Mouse (Mus musculus): ENCODE data around the gene Kctd19. TPM values are rescaled to one million over a fixed set of nuclear protein-coding genes. Genes with fewer than 3 reads are reported as not detected.

Gene Kctd19
- polyA plus RNA-seq (2015; fragmentation: Nextera tagmentation; extraction: Ambion mirVana), result 0.27 TPM in 1 of 2 replicates, not detected in the other

- H3K9ac ChIP-seq (ENCODE audit: low read depth, low read length), result peak within 1 kb of the TSS; percentile 52
- H3K4me3 ChIP-seq (ENCODE audit: low read length), result peak within 1 kb of the TSS; percentile 41
- H3K27me3 ChIP-seq (replicated peaks; ENCODE audit: control insufficient read depth, insufficient read depth, low read length), result peaks cover 2% of the 10 kb centered on the region; the same call in 1 of the 2 replicates
Measured at GRCm38 (mm10) chr8:105413391-105413790, at the start of gene Kctd19, which contains the start of gene Lrrc36. Gene Kctd19, minus strand, starts transcription at chr8:105413502. Gene Lrrc36, plus strand, starts transcription at chr8:105413571.

GRCm38 (mm10) chr8:105461085-105461803 is 47.9 kb upstream of the Kctd19 start:
- Histone ChIP-seq H3K27me3 (replicated peaks; ENCODE audit: control insufficient read depth, insufficient read depth, low read length) (no peaks in the 10 kb centered on the region), H3K9ac (ENCODE audit: low read depth, low read length) (no peak overlapping the region), H3K4me2 (ENCODE audit: low read length) (no peak overlapping the region), H3K27ac (ENCODE audit: low read depth, low read length) (no peak overlapping the region), H3K9me3 (ENCODE audit: control insufficient read depth, low read length) (no peaks in the 10 kb centered on the region), H3K4me3 (ENCODE audit: low read length) (no peak overlapping the region), H3K4me1 (ENCODE audit: control insufficient read depth, insufficient read depth, low read depth, low read length) (peaks cover 7% of the 10 kb centered on the region), H3K36me3 (ENCODE audit: control insufficient read depth, insufficient read depth, low read length) (no peaks in the 10 kb centered on the region)
- 83% methylated on average over 13 of the region's 13 CpGs for WGBS
- no peak for ATAC-seq

More at GRCm38 (mm10) chr8:105413391-105413790, at the start of gene Kctd19, which contains the start of gene Lrrc36:
- peak; percentile 58; the same call in 1 of the 2 replicates for ATAC-seq
- Histone ChIP-seq H3K4me2 (ENCODE audit: low read length) (peak within 1 kb of the TSS; percentile 87), H3K27ac (ENCODE audit: low read depth, low read length) (no peak within 1 kb of the TSS), H3K4me1 (ENCODE audit: control insufficient read depth, insufficient read depth, low read depth, low read length) (peaks cover 8% of the 10 kb centered on the region), H3K36me3 (ENCODE audit: control insufficient read depth, insufficient read depth, low read length) (no peaks in the 10 kb centered on the region), H3K9me3 (ENCODE audit: control insufficient read depth, low read length) (no peaks in the 10 kb centered on the region)
- WGBS, result 1% methylated on average over 34 of the region's 34 CpGs

DNA sequence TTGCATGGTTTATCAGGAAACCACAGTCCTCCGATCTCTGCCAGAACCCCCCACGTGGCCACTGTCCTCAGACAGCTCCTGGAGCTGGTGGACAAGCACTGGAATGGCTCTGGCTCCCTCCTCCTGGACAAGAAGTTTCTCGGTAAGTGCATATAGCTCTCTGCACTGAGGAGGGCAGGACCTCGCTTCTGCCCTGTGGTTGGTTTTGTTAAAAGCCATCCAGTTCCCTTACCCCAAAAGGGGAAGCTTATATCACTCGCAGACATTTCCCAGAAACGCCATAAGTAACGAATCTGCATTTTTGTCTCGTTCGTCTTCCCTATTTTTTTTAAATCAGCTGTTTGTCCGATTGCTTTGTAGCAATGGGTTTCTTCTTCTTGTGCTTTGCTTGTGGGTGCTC is 41.9 kb upstream of the Kctd19 start:
- H3K9me3 ChIP-seq (ENCODE audit: control insufficient read depth, low read length), result no peaks in the 10 kb centered on the region
- no peak for ATAC-seq
- no peak overlapping the region for H3K4me3 ChIP-seq (ENCODE audit: low read length)
- H3K27me3 ChIP-seq (replicated peaks; ENCODE audit: control insufficient read depth, insufficient read depth, low read length), result no peaks in the 10 kb centered on the region
- H3K4me2 ChIP-seq (ENCODE audit: low read length), result no peak overlapping the region
- H3K27ac ChIP-seq (ENCODE audit: low read depth, low read length), result no peak overlapping the region
- no peaks in the 10 kb centered on the region for H3K4me1 ChIP-seq (ENCODE audit: control insufficient read depth, insufficient read depth, low read depth, low read length)
- 67% methylated on average over 10 of the region's 10 CpGs for WGBS
- no peaks in the 10 kb centered on the region for H3K36me3 ChIP-seq (ENCODE audit: control insufficient read depth, insufficient read depth, low read length)
- no peak overlapping the region for H3K9ac ChIP-seq (ENCODE audit: low read depth, low read length)

- WGBS, result 59% methylated on average over 5 of the region's 5 CpGs
- no peak; the same call in 1 of the 2 replicates for ATAC-seq
- H3K9me3 ChIP-seq (ENCODE audit: control insufficient read depth, low read length), result no peaks in the 10 kb centered on the region
Measured at GRCm38 (mm10) chr8:105454088-105454487, 40.8 kb upstream of the Kctd19 start.

GRCm38 (mm10) chr8:105453296-105453695 is 40.0 kb upstream of the Kctd19 start:
- WGBS, result 82% methylated on average over 5 of the region's 5 CpGs
- Histone ChIP-seq H3K4me2 (ENCODE audit: low read length) (no peak overlapping the region), H3K9me3 (ENCODE audit: control insufficient read depth, low read length) (no peaks in the 10 kb centered on the region), H3K36me3 (ENCODE audit: control insufficient read depth, insufficient read depth, low read length) (no peaks in the 10 kb centered on the region), H3K27ac (ENCODE audit: low read depth, low read length) (no peak overlapping the region), H3K9ac (ENCODE audit: low read depth, low read length) (no peak overlapping the region), H3K27me3 (replicated peaks; ENCODE audit: control insufficient read depth, insufficient read depth, low read length) (no peaks in the 10 kb centered on the region), H3K4me1 (ENCODE audit: control insufficient read depth, insufficient read depth, low read depth, low read length) (no peaks in the 10 kb centered on the region), H3K4me3 (ENCODE audit: low read length) (no peak overlapping the region)
- ATAC-seq, result no peak

More at GRCm38 (mm10) chr8:105454088-105454487, 40.8 kb upstream of the Kctd19 start:
- Histone ChIP-seq H3K9ac (ENCODE audit: low read depth, low read length) (no peak overlapping the region), H3K27me3 (replicated peaks; ENCODE audit: control insufficient read depth, insufficient read depth, low read length) (no peaks in the 10 kb centered on the region), H3K36me3 (ENCODE audit: control insufficient read depth, insufficient read depth, low read length) (no peaks in the 10 kb centered on the region), H3K27ac (ENCODE audit: low read depth, low read length) (no peak overlapping the region), H3K4me3 (ENCODE audit: low read length) (no peak overlapping the region), H3K4me1 (ENCODE audit: control insufficient read depth, insufficient read depth, low read depth, low read length) (no peaks in the 10 kb centered on the region), H3K4me2 (ENCODE audit: low read length) (no peak overlapping the region)

DNA sequence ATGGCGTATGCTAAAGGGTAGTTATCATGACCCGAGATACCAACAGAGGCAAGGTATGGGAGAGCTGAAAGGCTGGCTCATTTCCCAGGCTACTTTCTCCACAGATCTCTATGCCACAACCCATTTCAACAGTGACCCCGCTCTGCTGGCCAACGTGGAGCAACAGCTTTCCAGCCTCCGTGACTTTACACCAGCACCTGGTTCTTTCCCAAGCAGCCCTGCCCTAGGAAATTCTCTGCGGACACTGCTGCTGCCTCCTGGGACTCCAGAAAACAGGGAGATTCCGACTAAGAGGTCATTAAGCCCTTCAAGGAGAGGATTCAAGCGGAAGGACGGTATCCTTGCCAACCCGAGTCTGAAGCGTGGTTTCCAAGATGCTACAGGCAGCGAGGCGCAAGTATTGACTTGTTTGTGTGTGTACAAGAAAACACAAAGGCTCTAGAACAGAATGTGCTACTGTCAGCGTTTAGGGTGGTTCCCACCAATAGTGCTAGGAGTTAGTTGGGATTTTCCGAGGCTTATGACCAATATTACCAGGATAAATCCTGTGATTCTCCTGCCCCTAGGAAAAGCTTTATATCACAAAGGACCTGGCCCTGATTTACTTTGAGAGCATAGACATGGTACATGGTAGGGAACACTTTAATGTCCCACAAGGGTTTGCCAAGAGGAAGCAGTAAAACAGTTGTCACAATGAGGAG is 38.8 kb upstream of the Kctd19 start:
- no peak for ATAC-seq
- no peak overlapping the region for H3K9ac ChIP-seq (ENCODE audit: low read depth, low read length)
- WGBS, result 51% methylated on average over 15 of the region's 15 CpGs

DNA sequence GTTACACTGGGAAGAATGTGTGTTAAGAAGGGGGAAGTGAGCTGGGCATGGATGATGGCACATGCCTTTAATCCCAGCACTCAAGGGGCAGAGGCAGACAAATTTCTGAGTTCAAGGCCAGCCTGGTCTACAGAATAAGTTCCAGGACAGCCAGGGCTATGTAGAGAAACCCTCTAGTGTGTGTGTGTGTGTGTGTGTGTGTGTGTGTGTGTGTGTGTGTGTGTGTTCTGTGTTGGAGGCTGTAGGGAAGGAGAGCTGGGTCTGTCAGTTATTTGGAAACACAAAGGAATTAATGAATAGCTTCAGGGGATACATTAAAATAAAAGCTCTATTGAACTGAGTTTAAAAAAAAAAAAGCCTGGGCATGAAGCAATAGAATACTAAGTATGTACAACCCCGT is 37.7 kb upstream of the Kctd19 start:
- no peak for ATAC-seq
- H3K4me1 ChIP-seq (ENCODE audit: control insufficient read depth, insufficient read depth, low read depth, low read length), result peaks cover 4% of the 10 kb centered on the region
- H3K9ac ChIP-seq (ENCODE audit: low read depth, low read length), result no peak overlapping the region
- no peak overlapping the region for H3K4me2 ChIP-seq (ENCODE audit: low read length)
- H3K36me3 ChIP-seq (ENCODE audit: control insufficient read depth, insufficient read depth, low read length), result no peaks in the 10 kb centered on the region
- H3K4me3 ChIP-seq (ENCODE audit: low read length), result no peak overlapping the region
- no peaks in the 10 kb centered on the region for H3K9me3 ChIP-seq (ENCODE audit: control insufficient read depth, low read length)
- WGBS, result 31% methylated on average over 1 of the region's 1 CpGs
- H3K27ac ChIP-seq (ENCODE audit: low read depth, low read length), result no peak overlapping the region
- H3K27me3 ChIP-seq (replicated peaks; ENCODE audit: control insufficient read depth, insufficient read depth, low read length), result no peaks in the 10 kb centered on the region

More for the DNA sequence above, 38.8 kb upstream of the Kctd19 start:
- H3K9me3 ChIP-seq (ENCODE audit: control insufficient read depth, low read length), result no peaks in the 10 kb centered on the region
- H3K4me3 ChIP-seq (ENCODE audit: low read length), result no peak overlapping the region
- no peaks in the 10 kb centered on the region for H3K36me3 ChIP-seq (ENCODE audit: control insufficient read depth, insufficient read depth, low read length)
- H3K27ac ChIP-seq (ENCODE audit: low read depth, low read length), result no peak overlapping the region
- H3K27me3 ChIP-seq (replicated peaks; ENCODE audit: control insufficient read depth, insufficient read depth, low read length), result no peaks in the 10 kb centered on the region
- H3K4me1 ChIP-seq (ENCODE audit: control insufficient read depth, insufficient read depth, low read depth, low read length), result no peaks in the 10 kb centered on the region
- H3K4me2 ChIP-seq (ENCODE audit: low read length), result no peak overlapping the region

GRCm38 (mm10) chr8:105448596-105448995 is 35.3 kb upstream of the Kctd19 start:
- no peaks in the 10 kb centered on the region for H3K27me3 ChIP-seq (replicated peaks; ENCODE audit: control insufficient read depth, insufficient read depth, low read length)
- 87% methylated on average over 5 of the region's 5 CpGs for WGBS
- H3K4me2 ChIP-seq (ENCODE audit: low read length), result no peak overlapping the region
- no peak for ATAC-seq
- H3K36me3 ChIP-seq (ENCODE audit: control insufficient read depth, insufficient read depth, low read length), result no peaks in the 10 kb centered on the region
- H3K4me3 ChIP-seq (ENCODE audit: low read length), result no peak overlapping the region
- H3K9me3 ChIP-seq (ENCODE audit: control insufficient read depth, low read length), result no peaks in the 10 kb centered on the region
- peaks cover 12% of the 10 kb centered on the region for H3K4me1 ChIP-seq (ENCODE audit: control insufficient read depth, insufficient read depth, low read depth, low read length)
- H3K27ac ChIP-seq (ENCODE audit: low read depth, low read length), result no peak overlapping the region
- H3K9ac ChIP-seq (ENCODE audit: low read depth, low read length), result no peak overlapping the region

GRCm38 (mm10) chr8:105448188-105448587 is 34.9 kb upstream of the Kctd19 start:
- H3K27me3 ChIP-seq (replicated peaks; ENCODE audit: control insufficient read depth, insufficient read depth, low read length), result no peaks in the 10 kb centered on the region
- H3K9ac ChIP-seq (ENCODE audit: low read depth, low read length), result no peak overlapping the region
- no peak overlapping the region for H3K4me2 ChIP-seq (ENCODE audit: low read length)
- H3K4me3 ChIP-seq (ENCODE audit: low read length), result no peak overlapping the region
- ATAC-seq, result no peak
- no peak overlapping the region for H3K27ac ChIP-seq (ENCODE audit: low read depth, low read length)
- peaks cover 12% of the 10 kb centered on the region for H3K4me1 ChIP-seq (ENCODE audit: control insufficient read depth, insufficient read depth, low read depth, low read length)
- 94% methylated on average over 3 of the region's 3 CpGs for WGBS
- no peaks in the 10 kb centered on the region for H3K9me3 ChIP-seq (ENCODE audit: control insufficient read depth, low read length)
- H3K36me3 ChIP-seq (ENCODE audit: control insufficient read depth, insufficient read depth, low read length), result no peaks in the 10 kb centered on the region
